Mouse (Mus musculus) brain, embryonic 14.5 days (tissue): ENCODE data around the gene Ppfia3.

ENCODE experiments used
- CTCF ChIP-seq: fragments of 200-500 bp; IDR thresholded peaks from 2 replicates; pipeline ENCODE4 v1.5.1; 2012; ENCODE audit warnings: inconsistent platforms, mild to moderate bottlenecking, moderate library complexity, borderline replicate concordance; ENCODE audit not compliant: insufficient read depth, insufficient read length; ENCODE audit errors: extremely low read depth
- POLR2A ChIP-seq: fragments of 200-500 bp; IDR thresholded peaks from 2 replicates; pipeline ENCODE4 v1.6.1; 2012; ENCODE audit warnings: mild to moderate bottlenecking, inconsistent platforms, borderline replicate concordance; ENCODE audit not compliant: poor library complexity, insufficient read depth, insufficient read length, severe bottlenecking; ENCODE audit errors: extremely low read depth

- TF ChIP-seq CTCF, result no peak
- TF ChIP-seq POLR2A, result no peak
Observed at GRCm38 (mm10) chr7:45368178-45368577, 1.4 kb upstream of the Ppfia3 start.
